Mouse (Mus musculus): Measurements from ENCODE around the gene Gadd45a.

DNA sequence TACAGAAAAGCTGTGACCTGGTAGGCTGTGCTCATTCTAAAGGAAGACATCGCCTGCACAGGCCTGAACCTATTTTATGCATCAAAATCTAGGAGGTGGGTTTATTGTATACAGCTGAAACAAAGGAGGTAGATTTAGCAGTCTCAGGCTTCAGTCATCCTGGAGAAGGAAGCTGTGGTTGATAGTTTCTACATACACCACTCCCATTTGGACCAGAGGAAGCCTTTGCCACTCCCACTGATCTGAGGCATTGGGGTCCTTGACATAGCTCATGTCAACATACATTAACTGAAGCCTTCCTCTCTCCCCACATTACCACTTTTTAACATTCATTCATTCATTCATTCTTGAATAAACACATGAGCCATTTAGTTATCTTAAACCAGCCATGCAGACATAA lies 41.4 kb downstream of the Gadd45a start:
- TF ChIP-seq CTCF (conservative IDR thresholded peaks at IDR 0.05; ENCODE audit: insufficient read depth, insufficient read length, low read depth, low read length), result no peak
- no peak for TF ChIP-seq POLR2A (IDR thresholded peaks at IDR 0.05; ENCODE audit: low read depth, low read length)

Measured in kidney, adult 2 months (tissue).